Mouse (Mus musculus): ENCODE data around the gene Col6a1.

Gene Col6a1

GRCm38 (mm10) chr10:76680758-76681650 is 45.0 kb downstream of the Col6a1 start:
- DNase-seq (ENCODE audit: low read depth, low spot score) = no peak

GRCm38 (mm10) chr10:76678122-76678521 is 47.8 kb downstream of the Col6a1 start:
- DNase-seq (ENCODE audit: low read depth, low spot score) = no peak

DNA sequence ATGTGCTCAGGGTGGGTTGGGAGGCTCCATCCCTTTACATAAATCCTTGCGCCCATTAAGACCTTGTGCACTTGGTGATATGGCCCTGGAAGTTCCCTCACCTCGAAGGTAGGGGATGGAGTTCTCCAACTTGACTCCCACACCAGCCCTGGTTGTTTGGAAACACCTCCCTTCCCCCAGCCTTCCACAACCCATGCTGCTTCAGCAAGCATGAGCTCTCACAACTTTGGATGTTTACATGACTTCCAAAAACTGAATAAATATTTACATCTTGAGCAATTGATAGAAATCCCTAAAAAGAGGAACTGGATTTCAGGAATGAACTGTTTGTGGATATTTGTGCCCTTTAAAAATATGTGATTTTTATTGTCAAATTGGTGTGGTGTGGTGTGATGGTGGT is 50.7 kb downstream of the Col6a1 start:
- no peak for DNase-seq (ENCODE audit: low read depth, low spot score)

- DNase-seq (ENCODE audit: low read depth, low spot score) = no peak
Observed at GRCm38 (mm10) chr10:76674581-76674980, 51.4 kb downstream of the Col6a1 start.

- no peak for DNase-seq (ENCODE audit: low read depth, low spot score)
Observed at GRCm38 (mm10) chr10:76671939-76672338, 54.0 kb downstream of the Col6a1 start.

DNA sequence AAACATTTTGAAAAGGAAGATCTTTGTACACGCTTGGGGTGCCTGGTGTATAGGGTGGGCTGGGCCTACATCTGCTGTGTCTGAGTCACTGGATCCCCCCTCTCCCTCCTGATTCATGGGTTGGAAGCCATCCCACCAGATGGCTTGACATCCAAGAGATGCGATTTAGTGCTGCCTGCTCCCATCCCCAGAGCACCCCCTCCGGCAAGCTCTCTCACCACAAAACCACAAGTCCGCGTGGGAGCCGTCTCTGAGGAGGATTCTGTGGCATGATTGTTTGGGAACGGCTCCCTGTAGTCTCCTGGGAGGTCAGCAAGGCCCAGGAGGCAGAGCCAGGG is 57.1 kb downstream of the Col6a1 start:
- no peak for DNase-seq (ENCODE audit: low read depth, low spot score)

DNA sequence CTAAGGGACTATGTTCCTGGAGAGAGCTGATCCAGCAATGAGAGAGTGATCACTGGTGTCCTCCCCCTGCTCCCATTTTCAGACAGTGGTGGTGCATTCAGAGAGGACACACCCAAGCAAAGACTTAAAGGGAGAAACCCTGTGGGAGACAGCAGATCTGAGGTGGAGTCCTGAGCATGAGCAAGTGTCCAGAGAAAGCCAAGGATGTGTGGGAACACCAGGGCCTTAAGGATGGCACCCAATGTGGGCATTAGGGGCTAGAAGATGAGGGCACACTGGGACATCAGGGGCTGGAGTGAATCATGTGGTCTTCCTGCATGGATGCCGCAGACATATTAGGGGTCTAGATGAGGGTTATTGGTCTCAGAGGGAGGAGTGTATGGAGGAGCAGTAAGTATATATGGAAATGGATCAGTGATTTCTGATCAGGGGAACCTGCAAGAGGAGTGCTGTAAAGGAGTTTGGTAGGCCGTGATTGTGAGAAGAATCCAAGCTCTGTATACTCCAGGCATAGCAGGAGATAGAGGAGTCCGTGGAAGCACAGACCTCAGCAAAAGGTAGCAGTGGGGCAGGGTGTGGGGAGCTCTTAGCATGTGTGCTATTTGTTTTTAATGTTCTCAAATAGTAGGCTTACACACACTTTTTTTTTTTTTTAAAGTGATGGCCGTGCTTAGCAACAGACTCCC is 57.6 kb downstream of the Col6a1 start:
- no peak for DNase-seq (ENCODE audit: low read depth, low spot score)

DNA sequence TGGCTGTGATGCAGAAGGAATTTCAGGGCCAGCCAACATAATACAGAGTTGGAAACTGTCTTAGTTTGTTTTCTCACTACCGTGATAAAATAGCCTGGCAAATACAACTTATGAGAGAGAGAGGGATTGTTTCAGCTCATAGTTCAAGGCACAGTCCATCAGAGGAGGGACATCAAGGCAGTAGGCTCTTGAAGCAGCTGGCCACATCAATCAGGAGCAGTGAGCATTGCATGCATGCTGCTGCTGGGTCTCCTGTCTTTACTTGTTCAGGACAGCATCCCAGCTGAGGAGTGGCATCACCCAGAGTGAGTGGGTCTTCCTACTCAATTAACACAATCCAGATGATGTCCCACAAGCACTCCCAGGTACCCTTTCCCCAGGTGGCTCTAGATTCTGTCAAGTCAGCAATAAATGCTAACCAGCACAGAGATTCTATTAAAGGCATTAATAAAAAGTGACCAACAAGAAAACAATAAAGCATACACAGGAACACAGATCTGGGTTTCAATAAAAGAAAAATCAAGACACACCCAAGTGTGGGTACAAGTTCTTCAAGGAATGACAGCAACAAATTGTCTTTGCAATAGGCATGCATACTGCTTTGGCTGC is 58.7 kb downstream of the Col6a1 start:
- no peak for DNase-seq (ENCODE audit: low read depth, low spot score)

DNA sequence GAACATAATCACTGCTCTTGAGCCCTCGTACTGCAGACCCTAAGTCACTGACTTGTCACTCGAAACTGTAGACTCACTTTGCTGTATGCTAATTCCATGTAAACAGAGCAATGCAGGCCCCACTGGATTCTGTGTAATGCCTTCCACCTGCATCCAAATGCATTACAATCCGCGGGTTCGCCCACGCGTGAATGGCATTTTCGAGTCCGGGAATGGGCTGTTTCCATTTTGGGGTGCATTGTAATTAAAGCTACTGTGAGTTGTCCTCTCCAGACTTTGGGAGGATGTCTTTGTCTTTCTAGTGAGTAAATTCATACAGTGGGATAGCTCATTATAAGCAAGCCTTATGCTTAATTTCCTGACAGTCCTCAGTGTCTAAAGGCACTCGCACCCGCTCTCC is 60.4 kb downstream of the Col6a1 start:
- no peak for DNase-seq (ENCODE audit: low read depth, low spot score)

DNA sequence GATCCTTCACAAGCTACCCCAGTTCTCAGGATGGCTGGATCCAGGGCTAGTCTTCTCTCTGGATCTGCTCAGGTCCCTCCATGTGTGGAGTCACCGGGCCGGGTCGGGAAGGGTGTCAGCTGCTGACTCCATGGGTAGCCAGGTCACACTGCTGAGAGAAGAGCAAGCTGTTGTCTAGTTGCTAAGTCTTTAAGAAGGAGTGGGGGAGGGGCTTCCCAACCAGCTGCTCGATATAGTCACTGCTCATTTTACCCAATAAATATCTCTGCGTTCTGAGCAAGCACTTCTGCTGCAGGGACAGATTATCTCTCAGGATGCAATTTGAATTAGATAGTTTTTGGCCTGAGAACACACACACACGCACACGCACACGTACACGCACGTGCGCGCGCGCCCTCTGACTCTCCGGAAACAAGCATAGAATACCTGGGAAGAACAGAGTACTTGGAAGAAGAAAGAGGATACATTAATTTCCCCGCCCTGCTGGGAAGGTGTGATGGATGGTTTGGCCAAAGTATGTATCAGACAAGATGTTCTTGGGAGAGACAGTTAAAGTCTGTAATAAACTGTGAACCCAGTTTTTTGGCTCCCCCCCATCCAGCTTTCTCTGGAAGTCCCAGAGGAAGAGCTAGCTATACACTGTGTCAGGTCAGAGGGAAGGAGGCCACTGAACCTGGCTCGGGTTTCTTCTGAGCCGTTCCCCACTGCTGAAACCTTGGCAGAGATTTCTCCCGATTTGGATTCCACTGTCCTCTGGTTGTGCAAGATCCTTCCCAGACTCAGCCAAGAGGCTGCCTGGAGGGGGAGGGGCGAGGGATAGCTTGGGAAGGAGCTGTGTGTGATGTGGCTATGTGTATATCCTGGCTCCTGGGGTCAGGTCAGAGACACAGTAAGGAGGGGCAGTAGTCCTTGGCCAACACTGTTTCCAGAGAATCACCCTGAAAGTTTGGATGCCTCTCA is 61.5 kb downstream of the Col6a1 start:
- DNase-seq (ENCODE audit: low read depth, low spot score) = peak; percentile 11

Data from retina, postnatal 7 days (tissue).